ENCODE assay signal across 16 mouse cellular contexts in genomic region chr13:114809624-114810210, GRCm38 (mm10).
"Had no signal": no experiment of that assay in that cellular context is flagged by ENCODE, and none has a peak within 500 bp of the region (broad histone marks: within the 10 kb centered on the region; RNA-seq: fewer than 3 reads in every experiment).

No protein-coding gene starts in this region.

- H3K27ac ChIP-seq: limb, embryonic 13.5 days; midbrain, embryonic 15.5 days; neural tube, embryonic 13.5 days had no signal

- H3K9ac ChIP-seq: limb, embryonic 13.5 days; lung, embryonic 14.5 days; midbrain, embryonic 15.5 days; neural tube, embryonic 13.5 days had no signal

- H3K4me2 ChIP-seq: limb, embryonic 13.5 days; liver, embryonic 11.5 days; lung, embryonic 14.5 days; midbrain, embryonic 11.5 days; midbrain, embryonic 15.5 days; neural tube, embryonic 13.5 days had no signal

- ATAC-seq: midbrain, embryonic 15.5 days had no signal

- DNase-seq: kidney, adult 2 months; kidney, postnatal 36 days; layer of hippocampus, adult 9-11 months; layer of hippocampus, postnatal 36 days; lung, embryonic 14.5 days; lung, postnatal 10 days; lung, postnatal 4 days; retina, postnatal 1 day; right cerebral cortex, postnatal 4 days; thymus, postnatal 4 days had no signal

- H3K9me3 ChIP-seq: limb, embryonic 13.5 days; megakaryocyte, embryonic 14.5 days; midbrain, embryonic 15.5 days; neural tube, embryonic 13.5 days had no signal

- H3K36me3 ChIP-seq: limb, embryonic 13.5 days; midbrain, embryonic 15.5 days; neural tube, embryonic 13.5 days had no signal

- H3K27me3 ChIP-seq: limb, embryonic 13.5 days; midbrain, embryonic 15.5 days; neural tube, embryonic 13.5 days had no signal

- H3K4me1 ChIP-seq: limb, embryonic 13.5 days; megakaryocyte, embryonic 14.5 days; midbrain, embryonic 15.5 days; neural tube, embryonic 13.5 days had no signal

- H3K4me3 ChIP-seq: limb, embryonic 13.5 days; megakaryocyte, embryonic 14.5 days; midbrain, embryonic 15.5 days; neural tube, embryonic 13.5 days had no signal
